13 mouse cellular contexts compared by ENCODE assay signal in genomic region chr4:140605247-140605646, GRCm38 (mm10).
DNase-seq lines count a peak whose midpoint lies in the region; ATAC-seq and TF ChIP-seq lines count a peak whose summit lies in the region.
"Had no signal": no experiment of that assay in that cellular context is flagged by ENCODE, and none has a peak within 500 bp of the region (broad histone marks: within the 10 kb centered on the region; RNA-seq: fewer than 3 reads in every experiment).

No protein-coding gene starts in this region.

- H3K4me1 ChIP-seq in midbrain, embryonic 13.5 days (replicated peaks) = peaks cover 12% of the 10 kb centered on the region; the same call in 1 of the 2 replicates
- H3K4me1 ChIP-seq in midbrain, embryonic 10.5 days = peaks cover 10% of the 10 kb centered on the region
- peaks cover 18% of the 10 kb centered on the region for H3K4me1 ChIP-seq in hindbrain, embryonic 15.5 days (replicated peaks)
- no peaks in the 10 kb centered on the region for H3K4me1 ChIP-seq in midbrain, postnatal 0 days (ENCODE audit: insufficient read depth, low read length)
- no peaks in the 10 kb centered on the region for H3K4me1 ChIP-seq in liver, embryonic 11.5 days (replicated peaks; ENCODE audit: control insufficient read depth, insufficient read depth, low read length)

- no peak overlapping the region for H3K9ac ChIP-seq in midbrain, embryonic 13.5 days (replicated peaks)
- H3K9ac ChIP-seq in hindbrain, embryonic 15.5 days = no peak overlapping the region
- no peak overlapping the region for H3K9ac ChIP-seq in midbrain, postnatal 0 days (replicated peaks; ENCODE audit: low read length, poor library complexity, severe bottlenecking)
- H3K9ac ChIP-seq in liver, embryonic 11.5 days (ENCODE audit: low read depth, low read length) = no peak overlapping the region

- H3K4me2 ChIP-seq in midbrain, embryonic 13.5 days (replicated peaks) = no peak overlapping the region
- H3K4me2 ChIP-seq in hindbrain, embryonic 15.5 days = no peak overlapping the region
- H3K4me2 ChIP-seq in midbrain, postnatal 0 days (ENCODE audit: low read depth, low read length, poor library complexity, severe bottlenecking) = no peak overlapping the region
- no peak overlapping the region for H3K4me2 ChIP-seq in liver, embryonic 11.5 days

- H3K4me3 ChIP-seq in midbrain, embryonic 13.5 days (replicated peaks) = no peak overlapping the region
- no peak overlapping the region for H3K4me3 ChIP-seq in midbrain, embryonic 10.5 days
- no peak overlapping the region for H3K4me3 ChIP-seq in hindbrain, embryonic 15.5 days
- H3K4me3 ChIP-seq in midbrain, postnatal 0 days (ENCODE audit: low read depth, low read length) = no peak overlapping the region
- H3K4me3 ChIP-seq in liver, embryonic 11.5 days (ENCODE audit: low read depth, low read length) = no peak overlapping the region
- H3K4me3 ChIP-seq: gastrocnemius, adult 2 months; heart, embryonic 10.5 days; layer of hippocampus, adult 2 months; myocyte had no signal

- no peak for TF ChIP-seq CTCF in midbrain, postnatal 0 days (IDR thresholded peaks at IDR 0.05)

- no peaks in the 10 kb centered on the region for H3K9me3 ChIP-seq in midbrain, embryonic 13.5 days
- H3K9me3 ChIP-seq in midbrain, embryonic 10.5 days (replicated peaks) = no peaks in the 10 kb centered on the region
- H3K9me3 ChIP-seq in hindbrain, embryonic 15.5 days = no peaks in the 10 kb centered on the region
- H3K9me3 ChIP-seq in midbrain, postnatal 0 days (ENCODE audit: low read length) = no peaks in the 10 kb centered on the region
- no peaks in the 10 kb centered on the region for H3K9me3 ChIP-seq in liver, embryonic 11.5 days (ENCODE audit: control insufficient read depth, low read length)
- H3K9me3 ChIP-seq: heart, embryonic 10.5 days had no signal

- DNase-seq in heart, postnatal 4 days = peak; percentile 35
- DNase-seq in heart, postnatal 14 days = no peak
- no peak for DNase-seq in midbrain, embryonic 10.5 days (ENCODE audit: low spot score)
- peak; percentile 54 for DNase-seq in midbrain, postnatal 0 days (ENCODE audit: low spot score)
- no peak for DNase-seq in liver, embryonic 11.5 days (ENCODE audit: low spot score)
- DNase-seq: cerebellum, adult 2 months; gastrocnemius, adult 2 months; liver had no signal

- peaks cover 69% of the 10 kb centered on the region for H3K36me3 ChIP-seq in midbrain, embryonic 13.5 days
- peaks cover 94% of the 10 kb centered on the region for H3K36me3 ChIP-seq in midbrain, embryonic 10.5 days
- peaks cover 15% of the 10 kb centered on the region; the same call in 1 of the 2 replicates for H3K36me3 ChIP-seq in hindbrain, embryonic 15.5 days
- H3K36me3 ChIP-seq in midbrain, postnatal 0 days (ENCODE audit: insufficient read depth, low read length) = peaks cover 28% of the 10 kb centered on the region
- H3K36me3 ChIP-seq in liver, embryonic 11.5 days (ENCODE audit: control insufficient read depth, insufficient read depth, low read length) = no peaks in the 10 kb centered on the region

- H3K27ac ChIP-seq in midbrain, embryonic 13.5 days = peak overlapping the region; percentile 51
- no peak overlapping the region for H3K27ac ChIP-seq in midbrain, embryonic 10.5 days (replicated peaks)
- H3K27ac ChIP-seq in hindbrain, embryonic 15.5 days (replicated peaks) = peak overlapping the region; percentile 63
- peak overlapping the region; percentile 18; the same call in 1 of the 2 replicates for H3K27ac ChIP-seq in midbrain, postnatal 0 days (ENCODE audit: low read depth, low read length)
- H3K27ac ChIP-seq in liver, embryonic 11.5 days (ENCODE audit: low read depth, low read length) = no peak overlapping the region
- H3K27ac ChIP-seq: gastrocnemius, adult 2 months; heart, embryonic 10.5 days; layer of hippocampus, adult 2 months had no signal

- 85% methylated on average over 6 of the region's 6 CpGs for WGBS in midbrain, embryonic 13.5 days
- 92% methylated on average over 6 of the region's 6 CpGs for WGBS in midbrain, embryonic 10.5 days
- WGBS in hindbrain, embryonic 15.5 days = 74% methylated on average over 6 of the region's 6 CpGs
- WGBS in midbrain, postnatal 0 days = 79% methylated on average over 6 of the region's 6 CpGs
- WGBS in liver, embryonic 11.5 days = 89% methylated on average over 6 of the region's 6 CpGs

- intact Hi-C loops in heart, postnatal 14 days (cut with DNase I) = no loop called here

- H3K27me3 ChIP-seq in midbrain, embryonic 13.5 days = no peaks in the 10 kb centered on the region
- H3K27me3 ChIP-seq in midbrain, embryonic 10.5 days (ENCODE audit: low read depth, poor library complexity, severe bottlenecking) = no peaks in the 10 kb centered on the region
- H3K27me3 ChIP-seq in hindbrain, embryonic 15.5 days = no peaks in the 10 kb centered on the region
- no peaks in the 10 kb centered on the region for H3K27me3 ChIP-seq in midbrain, postnatal 0 days (ENCODE audit: insufficient read depth, low read length)
- H3K27me3 ChIP-seq in liver, embryonic 11.5 days (replicated peaks; ENCODE audit: control insufficient read depth, insufficient read depth, low read length) = no peaks in the 10 kb centered on the region

- no peak for ATAC-seq in midbrain, embryonic 13.5 days
- no peak for ATAC-seq in hindbrain, embryonic 15.5 days (ENCODE audit: low FRiP score, low read depth)
- ATAC-seq in midbrain, postnatal 0 days (ENCODE audit: low FRiP score) = no peak
- ATAC-seq in liver, embryonic 11.5 days (replicated peaks; ENCODE audit: low FRiP score) = no peak

Comparison
In these comparisons a context has a peak if more than half of its experiments do, and no peak if none do; other contexts are left out.
1. DNase-seq: peak in heart, postnatal 4 days (single experiment) and midbrain, postnatal 0 days (single experiment); none in heart, postnatal 14 days (0 of 2), midbrain, embryonic 10.5 days (single experiment) and liver, embryonic 11.5 days (single experiment).
2. H3K27ac ChIP-seq: peak in midbrain, embryonic 13.5 days (single experiment), hindbrain, embryonic 15.5 days (single experiment) and midbrain, postnatal 0 days (single experiment); none in midbrain, embryonic 10.5 days (single experiment) and liver, embryonic 11.5 days (single experiment).